Mouse (Mus musculus): ENCODE data around the gene Clvs2.

The Clvs2 gene
- long read RNA-seq, experiment 1, result 0 reads
- long read RNA-seq, experiment 2, partial matches to known transcripts, result 0 of 1 reads
- long read RNA-seq, experiment 2, other reads (novel, unspliced or antisense), result 0 of 1 reads

DNA sequence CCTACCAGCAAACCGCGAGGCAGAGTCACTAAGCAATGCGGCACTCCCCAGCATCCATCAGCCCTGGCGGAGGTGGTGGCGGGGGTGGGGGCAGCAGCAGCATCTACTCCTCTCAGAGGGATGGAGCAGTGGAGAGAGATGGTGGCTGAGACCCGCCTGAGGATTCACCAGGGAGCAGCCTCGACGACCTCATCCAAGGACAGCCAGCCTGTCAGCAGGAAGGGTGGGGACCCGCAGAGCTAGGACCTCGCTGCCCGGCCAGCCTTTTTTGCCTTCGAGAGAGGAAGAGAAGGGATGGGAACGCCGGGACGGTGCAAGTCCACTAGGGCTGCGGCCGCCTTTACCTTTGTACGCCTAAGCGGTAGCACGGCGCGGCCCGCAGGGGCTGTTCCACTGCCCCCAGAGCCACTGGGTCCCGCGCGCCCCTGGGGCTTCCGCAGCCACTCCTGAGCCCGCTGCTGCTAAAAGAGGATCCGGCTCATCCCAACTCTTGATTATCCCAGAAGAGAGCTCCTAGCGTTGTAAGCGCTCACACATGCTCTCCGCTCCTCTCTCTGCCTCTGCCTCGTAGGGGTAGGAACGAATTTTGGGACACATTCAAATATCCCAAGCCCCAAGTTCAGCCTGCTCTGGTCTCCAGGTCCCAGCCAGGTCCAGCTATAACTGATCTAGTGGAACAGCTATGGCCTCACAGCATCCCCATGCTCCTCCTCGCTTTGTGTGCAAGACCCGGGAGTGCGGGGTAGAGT, at the start of gene Clvs2:
Gene Clvs2 (minus strand): TSS at position 639 of the 749 bp plus-strand sequence.
- intact Hi-C loops (cut with DNase I), result no loop called here

- intact Hi-C loops (cut with DNase I), result no loop called here
Measured at GRCm38 (mm10) chr10:33653142-33653541, 28.6 kb upstream of the Clvs2 start.

- intact Hi-C loops (cut with DNase I), result no loop called here
Measured at GRCm38 (mm10) chr10:33623577-33623991, 985 bp downstream of the Clvs2 start.

GRCm38 (mm10) chr10:33622700-33623099, 1.9 kb downstream of the Clvs2 start:
- intact Hi-C loops (cut with DNase I), result no loop called here

DNA sequence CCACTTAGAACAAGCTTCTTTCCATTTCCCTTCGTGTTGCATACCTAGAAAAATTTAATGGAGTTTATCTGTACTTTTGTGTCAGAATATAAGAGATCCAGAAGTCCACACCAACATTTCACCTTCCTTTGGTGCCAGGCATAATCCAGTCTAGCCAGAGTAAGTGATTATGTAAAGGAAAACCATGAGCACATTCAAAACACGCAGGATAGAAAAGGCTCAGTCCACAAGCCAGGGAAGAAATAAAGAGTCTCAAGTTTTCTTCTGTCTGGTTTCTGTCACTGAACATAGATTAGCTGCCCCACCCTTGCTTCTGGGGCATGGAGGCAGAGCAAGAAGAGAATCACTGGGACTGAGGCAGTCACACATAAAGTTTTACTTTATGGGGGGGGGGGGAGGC, 8.4 kb downstream of the Clvs2 start:
- intact Hi-C loops (cut with DNase I), result no loop called here

- intact Hi-C loops (cut with DNase I), result no loop called here
Measured at GRCm38 (mm10) chr10:33613197-33613596, 11.4 kb downstream of the Clvs2 start.

DNA sequence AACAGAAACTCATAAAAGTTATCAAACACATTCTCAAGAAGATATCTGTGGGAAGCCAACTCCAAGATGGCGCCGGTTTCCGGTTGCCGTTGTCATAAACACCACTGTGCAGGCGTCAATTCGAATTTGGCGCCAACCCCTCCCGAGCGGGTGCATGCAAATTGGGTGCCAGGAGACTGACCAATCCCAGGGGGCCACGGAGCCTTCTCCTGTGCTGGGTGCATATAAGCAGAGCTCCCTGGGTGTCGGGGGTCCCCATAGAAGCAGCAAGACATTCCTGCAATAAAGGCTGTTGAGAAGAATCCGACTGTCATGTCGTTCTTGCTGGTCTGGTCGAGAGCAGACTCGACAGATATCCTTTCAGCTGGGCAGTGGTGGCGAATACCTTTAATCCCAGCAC, 31.8 kb downstream of the Clvs2 start:
- intact Hi-C loops (cut with DNase I), result no loop called here

- intact Hi-C loops (cut with DNase I), result no loop called here
Measured at GRCm38 (mm10) chr10:33588800-33589199, 35.8 kb downstream of the Clvs2 start.

DNA sequence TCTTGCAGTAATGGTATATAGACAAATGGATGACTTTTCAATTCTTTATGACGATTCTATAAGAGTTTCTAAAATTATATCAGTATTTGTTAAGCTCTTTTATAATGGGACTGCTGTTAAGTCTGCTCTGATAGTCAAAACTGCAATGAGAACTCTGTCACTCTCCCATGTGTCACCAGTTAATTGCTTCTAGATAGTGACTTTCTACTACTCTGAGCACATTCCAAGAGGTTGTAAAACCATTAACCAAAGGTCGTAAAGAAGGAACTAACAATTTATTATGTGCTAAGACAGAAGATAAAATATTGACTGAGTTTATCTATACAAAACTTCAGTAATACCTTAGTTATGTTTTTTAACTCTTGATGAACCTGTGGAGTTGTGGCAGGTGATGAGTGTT, 37.5 kb downstream of the Clvs2 start:
- intact Hi-C loops (cut with DNase I), result no loop called here

DNA sequence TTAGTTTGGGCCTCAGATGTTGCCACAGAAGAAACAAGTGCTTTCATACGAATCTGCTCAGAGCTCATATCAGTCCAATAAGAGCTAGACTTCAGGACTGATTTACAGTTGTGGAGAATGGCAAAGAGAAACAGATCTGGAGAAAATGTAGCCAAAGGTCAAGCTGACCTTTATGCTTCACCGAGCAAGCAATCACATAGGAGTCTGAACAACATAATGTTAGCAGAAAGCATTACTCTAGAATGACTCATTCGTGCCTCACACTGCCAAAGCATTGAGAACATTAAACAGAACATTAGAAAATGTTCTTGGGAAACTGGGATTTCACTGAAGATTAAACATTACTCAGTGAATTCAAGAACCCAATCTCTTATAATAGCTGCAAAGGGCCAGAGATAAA, 66.5 kb downstream of the Clvs2 start:
- intact Hi-C loops (cut with DNase I), result no loop called here

DNA sequence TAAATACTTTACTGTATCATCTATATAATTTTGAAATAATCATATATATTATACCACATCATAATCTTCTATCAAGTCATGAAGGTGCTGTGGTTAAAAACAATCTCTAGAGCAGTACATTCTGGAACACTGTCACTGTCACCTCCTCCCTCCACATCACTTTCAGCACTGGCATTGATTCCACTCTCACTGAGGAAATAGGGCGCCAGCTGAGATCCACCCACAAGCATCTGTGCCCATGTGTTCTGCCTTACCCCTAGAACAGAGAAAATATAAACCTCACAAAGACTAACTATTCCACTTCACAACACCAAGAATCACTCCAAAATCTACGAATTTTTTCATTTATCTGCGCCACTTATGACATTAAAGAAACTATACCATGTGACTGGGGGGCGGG, 84.2 kb downstream of the Clvs2 start:
- intact Hi-C loops (cut with DNase I), result no loop called here
